Mouse (Mus musculus): ENCODE data around the gene Gm28053.

The Gm28053 gene

DNA sequence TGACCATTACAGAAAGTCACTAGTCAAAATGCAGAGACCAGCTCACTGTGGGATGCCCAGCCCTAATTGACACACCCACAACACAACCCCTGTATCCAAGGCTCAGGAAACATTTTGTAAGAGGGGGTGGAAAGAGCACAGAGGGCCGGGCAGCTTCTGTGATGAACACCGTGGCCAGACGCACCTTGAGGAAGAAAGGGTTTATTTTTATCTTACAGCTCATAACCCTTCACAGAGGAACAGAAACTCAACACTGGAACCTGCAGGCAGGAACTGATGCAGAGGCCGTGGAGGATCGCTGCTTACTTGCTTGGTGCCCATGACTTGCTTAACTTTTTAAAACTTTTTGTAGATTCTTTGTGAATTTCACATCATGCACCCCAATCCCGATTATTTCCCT, 25.4 kb upstream of the Gm28053 start:
- DNase-seq, result no peak

DNA sequence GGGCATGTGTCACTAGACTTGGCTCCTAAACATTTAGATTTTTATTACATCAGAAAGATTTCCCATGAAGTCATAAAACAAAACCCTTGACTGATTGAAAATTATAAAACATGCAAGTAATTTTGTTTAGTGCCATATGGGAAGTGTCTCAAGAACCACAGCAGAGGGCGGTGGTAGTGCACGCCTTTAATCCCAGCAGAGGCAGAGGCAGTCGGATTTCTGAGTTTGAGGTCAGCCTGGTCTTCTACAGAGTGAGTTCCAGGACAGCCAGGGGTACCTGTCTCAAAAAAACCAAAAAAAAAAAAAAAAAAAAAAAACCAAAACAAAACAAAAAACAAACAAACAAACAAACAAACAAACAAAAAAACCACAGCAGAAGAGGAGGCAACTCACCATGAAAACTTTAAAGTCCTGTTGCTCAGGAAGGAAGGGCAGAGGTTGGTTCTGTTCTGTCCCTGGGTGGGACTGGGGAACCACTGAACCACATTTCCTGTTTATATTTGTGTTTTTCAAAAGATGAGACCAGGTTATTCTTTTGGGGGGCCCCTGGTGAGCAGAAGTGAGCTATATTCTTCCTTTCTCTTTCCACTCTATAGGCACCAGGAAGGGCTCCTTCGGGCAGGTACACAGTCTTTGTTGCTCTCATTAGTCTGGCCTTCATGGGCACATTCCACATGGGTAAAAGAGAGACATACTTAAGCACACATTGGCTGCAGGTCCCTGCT, 21.4 kb upstream of the Gm28053 start:
- no peak for DNase-seq

DNA sequence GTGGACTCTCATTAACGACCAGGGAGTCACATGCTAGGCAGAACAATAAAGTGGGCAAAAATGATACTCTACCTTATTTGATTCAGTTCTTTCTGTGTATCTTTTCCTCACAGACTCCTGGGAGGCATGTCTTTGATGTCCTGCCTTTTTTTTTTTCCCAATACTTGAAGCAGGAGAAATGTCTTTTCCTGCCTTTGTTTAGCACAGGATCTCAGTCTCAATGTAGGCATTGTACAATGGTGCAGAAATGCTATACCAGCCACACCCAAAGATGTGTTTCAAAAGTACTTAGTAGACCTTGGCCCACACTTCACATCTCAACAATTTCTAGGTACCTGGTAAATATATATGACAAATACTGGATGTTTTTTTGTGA, 20.9 kb upstream of the Gm28053 start:
- no peak for DNase-seq

DNA sequence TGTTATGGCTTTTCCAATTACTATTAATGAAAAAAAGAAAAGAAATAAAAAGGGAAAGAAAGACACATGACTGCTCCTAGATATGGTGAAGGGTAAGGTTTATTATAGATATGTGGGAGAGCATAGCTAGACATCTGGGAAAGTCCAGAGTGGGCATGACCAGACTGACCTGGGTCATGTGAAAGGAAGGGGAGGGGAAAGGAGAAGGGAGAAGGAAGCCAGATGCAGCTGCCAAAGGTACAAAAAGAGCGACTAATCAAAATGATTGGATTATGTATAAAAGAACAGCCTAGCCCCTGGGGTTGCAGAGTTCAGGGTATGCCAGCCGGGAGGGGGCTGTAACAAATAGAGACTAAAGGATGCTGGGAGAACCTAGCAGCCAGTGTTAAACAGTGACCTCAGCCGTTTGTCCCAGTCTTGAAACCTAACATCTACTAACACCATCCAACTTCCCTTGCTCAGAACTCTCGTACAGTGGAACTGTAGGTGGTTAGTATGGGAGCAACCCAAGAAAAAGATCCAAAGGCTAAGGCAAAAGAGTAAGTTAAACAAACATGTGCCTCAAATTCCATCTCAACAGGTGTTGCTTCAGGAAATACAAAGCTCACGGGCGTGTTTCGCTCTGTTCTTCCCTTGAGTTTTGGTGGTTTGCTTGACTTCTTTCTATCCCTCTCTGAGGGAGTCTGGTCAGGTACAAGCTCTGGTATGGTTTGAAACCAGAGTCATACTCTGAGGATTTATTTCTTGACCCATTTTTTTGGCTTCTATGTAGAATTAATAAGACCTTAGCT, 20.1 kb upstream of the Gm28053 start:
- no peak for DNase-seq

DNA sequence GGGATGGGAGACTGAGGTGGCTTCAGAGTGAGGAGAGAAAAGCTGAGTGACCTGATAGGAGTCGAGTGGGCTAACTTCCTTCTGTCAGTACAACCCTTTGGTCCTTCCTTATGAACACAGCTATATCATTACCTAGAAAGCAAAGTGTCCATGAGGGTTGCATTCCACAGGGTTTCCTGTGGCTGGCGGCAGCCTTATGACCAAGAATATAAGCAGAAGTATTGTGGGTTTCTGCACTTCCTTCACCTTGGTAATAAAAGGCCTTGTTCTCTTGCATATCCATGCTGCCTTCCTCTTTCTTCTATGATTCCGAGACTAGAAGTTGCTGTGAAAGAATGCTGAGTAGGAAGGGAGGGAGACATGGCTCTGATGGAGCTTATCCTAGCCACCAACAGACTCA, 19.5 kb upstream of the Gm28053 start:
- no peak for DNase-seq

DNA sequence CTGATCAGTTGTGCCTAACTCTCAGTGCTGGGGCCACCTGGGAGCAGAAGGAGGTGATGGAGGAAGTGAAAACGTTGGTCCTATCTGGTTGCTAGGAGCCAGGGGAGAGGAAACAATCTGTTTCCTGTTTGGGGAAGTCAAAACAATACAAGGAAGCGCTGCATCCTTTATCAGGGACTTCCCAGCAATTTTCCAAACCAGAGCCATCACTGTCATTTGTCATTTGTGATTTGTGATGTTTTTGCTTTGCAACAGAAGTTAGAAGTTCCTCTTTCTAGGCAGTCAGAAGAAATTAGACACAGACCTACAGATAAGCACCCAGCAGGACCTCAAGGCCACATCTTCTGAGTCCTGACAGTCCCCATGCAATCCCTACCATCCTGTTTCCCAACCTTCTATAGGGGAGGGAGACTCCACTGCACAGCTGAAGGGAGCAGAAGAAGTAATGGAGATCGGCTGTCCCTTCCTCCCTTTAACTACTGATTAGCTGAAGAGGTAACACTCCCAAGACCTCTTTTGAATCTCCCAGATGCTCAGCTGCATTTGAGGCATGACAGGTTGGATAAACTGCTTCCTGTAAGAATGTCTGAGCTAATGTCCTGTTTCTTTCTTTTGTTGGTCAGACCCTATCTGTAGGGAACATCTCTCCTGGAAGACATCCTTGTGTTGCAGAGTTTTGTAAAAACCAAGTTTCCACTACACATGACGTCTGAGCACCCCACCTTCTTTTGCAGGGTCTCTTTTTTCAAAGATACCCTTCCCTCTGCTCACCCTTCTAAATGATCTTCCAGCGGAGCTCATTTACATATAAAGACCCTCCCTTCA, 17.9 kb upstream of the Gm28053 start:
- DNase-seq, result peak in 1 of 2 experiments; percentile 72

DNA sequence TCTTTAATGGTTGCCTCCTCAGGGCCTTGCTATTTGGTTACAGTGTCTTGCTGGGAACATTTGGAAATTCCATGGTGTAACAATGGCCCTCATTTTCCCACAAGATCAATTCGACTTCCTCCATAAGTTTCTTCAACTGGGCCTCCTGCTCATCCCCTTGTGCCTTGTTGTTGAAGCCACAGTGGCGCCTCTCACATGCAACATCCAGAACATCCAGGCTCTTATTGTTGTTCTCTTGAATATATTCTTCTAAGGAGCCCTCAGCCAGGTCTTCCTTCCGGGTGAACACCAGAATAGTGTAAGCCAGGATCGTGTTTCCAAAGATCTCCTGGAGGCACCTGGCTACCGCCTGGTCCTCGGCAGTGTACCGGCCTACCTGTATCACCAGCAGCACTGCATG, 16.3 kb upstream of the Gm28053 start:
- peak in 1 of 2 experiments; percentile 2 for DNase-seq

DNA sequence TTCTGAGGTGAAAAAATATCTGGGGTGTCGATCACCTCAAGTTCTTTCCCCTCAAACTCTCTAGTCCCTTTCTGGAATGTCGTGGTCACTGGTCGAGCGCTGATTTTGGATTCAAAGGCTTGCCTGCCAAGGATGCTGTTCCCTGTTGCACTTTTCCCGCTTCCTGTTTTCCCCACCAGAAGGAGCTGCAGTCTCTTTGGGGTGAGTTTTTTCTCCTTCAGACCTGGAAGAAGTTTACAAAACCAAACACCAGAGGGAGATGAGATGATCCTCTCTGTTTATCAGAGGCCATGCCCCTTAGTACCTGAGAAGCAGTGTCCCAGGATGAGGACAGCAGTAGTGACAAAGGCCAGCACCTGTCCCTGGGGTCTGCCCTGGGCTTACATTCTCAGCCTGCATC, 15.8 kb upstream of the Gm28053 start:
- DNase-seq, result no peak

DNA sequence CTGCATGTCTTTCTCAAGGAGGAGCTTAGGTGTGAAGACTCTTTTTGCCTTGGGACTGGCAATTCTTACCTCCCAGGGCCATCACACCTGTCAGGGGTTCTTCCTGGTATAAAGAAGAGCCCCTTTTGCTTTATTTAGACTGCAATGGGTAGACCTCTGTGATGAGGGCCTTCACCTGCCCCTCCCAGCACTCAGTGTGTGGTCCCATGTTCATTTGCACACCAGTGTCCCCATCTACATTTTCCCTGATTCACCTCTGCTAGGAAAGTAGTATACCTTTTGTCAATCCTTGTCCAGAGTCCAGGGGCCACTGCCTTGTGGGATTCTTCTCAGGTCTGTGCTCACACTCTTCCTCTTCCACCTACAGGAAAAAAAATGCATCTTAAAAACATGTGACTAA, 14.3 kb upstream of the Gm28053 start:
- DNase-seq, result no peak

DNA sequence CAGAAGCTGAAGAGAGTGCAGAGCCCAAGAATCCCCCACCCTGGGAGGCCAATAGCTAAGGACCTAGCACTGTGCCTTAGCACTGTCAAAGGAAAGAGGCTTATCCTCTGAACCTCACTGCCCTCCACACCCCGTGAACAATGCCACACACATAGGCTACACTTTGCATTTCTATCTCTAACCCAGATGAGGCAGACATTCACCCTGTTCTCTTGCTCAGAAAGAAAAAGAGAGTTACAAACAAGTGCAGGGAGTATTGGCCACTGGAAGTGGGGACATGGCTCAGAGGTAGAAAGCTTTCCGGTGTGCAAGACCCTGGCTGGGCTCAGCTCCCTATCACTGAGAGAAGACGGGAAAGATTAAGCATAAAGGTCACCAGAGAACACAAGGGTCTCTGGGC, 12.3 kb upstream of the Gm28053 start:
- DNase-seq, result peak in 1 of 2 experiments; percentile 5

DNA sequence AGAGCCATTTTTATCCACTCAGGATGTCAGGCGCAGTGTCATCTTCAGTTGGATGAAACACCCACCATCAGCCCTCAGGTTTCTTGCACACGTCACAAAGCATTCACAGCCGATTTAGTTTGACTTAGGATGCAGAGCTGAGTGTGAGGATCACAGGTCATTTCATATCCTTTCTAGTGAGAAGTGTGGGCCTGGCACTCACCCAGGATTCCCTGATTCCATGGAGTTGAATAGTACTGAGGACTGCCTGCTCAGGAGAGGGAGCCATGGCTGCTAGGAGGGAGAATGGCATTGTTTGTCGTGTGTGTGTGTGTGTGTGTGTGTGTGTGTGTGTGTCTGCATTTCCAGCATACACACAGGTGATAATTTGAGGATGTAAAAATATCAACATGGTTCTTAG, 1.9 kb downstream of the Gm28053 start:
- no peak for DNase-seq

DNA sequence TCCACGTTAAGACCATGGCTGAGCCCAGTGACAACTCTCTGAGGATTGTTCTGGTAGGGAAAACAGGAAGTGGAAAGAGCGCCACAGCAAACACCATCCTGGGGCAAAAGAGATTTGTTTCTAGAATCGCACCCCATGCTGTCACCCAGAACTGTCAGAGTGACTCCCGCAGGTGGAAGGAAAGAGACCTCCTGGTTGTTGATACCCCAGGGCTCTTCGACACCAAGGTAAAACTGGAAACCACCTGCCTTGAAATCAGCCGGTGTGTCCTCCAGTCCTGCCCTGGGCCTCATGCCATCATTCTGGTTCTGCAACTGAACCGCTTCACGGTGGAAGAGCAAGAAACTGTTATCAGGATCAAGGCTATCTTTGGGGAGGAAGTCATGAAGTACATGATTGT, 5.1 kb downstream of the Gm28053 start:
- no peak for DNase-seq

DNA sequence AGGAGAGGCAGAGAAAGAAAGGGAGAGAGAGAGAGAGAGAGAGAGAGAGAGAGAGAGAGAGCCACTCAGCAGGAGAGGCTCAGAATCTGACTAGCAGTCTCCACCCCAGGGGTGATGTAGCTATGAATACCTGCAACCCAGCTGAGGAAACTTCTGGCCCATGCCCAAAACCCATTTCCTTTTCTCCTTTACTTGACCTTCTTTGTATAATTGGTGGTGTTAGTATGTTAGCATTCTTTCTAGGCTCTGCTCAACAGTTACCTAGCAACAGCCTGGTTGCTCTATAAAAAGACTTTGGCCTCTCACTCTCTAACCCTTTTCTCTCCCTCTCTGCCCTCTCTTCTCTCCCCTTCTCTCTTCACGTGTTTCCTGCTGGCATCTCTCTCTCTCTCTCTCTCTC, 7.1 kb downstream of the Gm28053 start:
- DNase-seq, result peak; percentile 88 to 97

DNA sequence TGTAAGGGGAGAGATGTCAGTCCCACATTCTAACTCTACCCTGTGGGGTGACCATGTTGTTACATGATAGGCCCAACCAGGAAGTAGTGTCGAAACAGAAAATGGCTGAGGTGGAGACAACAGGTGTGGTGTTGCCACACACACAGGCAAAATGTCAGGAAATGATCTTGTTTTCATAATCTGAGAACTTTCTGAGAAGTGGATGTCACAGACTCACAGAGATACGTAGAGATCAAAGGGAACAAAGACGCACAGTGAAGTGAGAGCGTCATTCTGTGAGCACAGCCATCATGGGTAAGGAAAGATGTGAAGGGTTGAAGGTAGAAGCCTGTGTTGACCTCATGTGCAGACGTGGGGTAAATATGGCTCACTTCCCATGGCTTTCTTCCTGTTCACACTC, 9.4 kb downstream of the Gm28053 start:
- DNase-seq, result no peak

DNA sequence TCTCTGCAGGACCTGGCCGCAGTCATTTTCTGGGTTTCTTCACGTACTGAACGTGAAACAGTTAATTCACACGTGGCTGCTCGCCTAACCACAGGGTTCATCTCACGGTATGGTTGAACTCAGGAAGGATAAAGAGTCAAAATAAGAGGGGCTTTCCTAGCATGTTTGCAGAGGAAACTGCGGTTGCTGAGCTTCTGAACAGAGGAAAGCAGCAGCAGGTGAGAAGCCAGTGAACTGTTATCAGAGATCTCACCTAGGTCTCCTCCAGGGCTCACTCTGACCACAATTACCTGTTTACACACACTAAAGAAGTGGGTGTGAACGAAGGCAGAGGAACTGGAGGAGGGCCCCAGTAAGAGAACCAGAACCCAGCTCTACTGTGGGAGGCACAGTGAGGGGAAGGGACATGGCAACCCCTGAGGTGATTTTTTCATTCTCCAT, 14.5 kb downstream of the Gm28053 start:
- DNase-seq, result no peak

DNA sequence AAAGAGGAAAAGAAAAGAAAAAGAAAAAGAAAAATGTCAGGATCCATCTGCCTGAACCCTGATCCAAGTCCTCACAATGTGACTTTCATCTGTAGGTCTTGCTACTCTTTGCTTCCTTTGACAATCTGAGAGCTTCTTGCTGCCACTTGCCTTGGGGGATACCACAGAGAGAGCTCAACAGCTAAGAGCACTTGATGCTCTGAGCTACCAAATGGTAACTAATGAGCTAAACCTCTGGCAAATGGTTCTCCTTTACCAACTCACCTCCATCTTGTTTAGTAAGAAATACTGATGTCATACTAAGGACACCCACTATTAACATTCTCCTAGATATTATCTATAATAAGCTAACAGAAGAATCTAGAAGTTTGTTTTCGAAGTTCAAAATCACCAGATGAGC, 15.3 kb downstream of the Gm28053 start:
- no peak for DNase-seq

DNA sequence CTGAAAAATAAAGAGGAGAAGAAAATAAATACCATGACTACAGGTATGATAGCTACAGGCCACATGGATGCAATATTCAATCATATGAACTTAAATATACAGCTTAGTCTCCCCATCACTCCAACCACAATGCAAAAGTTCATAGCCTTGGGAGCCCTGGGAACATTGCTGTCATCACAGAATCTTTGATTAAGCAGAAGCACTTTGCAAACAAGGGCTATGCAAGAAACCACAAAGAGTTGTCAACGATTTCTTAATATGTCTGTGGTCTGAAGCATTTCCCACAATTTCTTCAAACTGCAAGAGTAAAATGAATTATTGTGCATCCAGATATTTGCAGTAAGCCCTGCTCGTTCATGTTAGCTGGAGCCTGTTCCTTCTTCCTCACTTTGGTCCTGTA, 18.6 kb downstream of the Gm28053 start:
- DNase-seq, result no peak

DNA sequence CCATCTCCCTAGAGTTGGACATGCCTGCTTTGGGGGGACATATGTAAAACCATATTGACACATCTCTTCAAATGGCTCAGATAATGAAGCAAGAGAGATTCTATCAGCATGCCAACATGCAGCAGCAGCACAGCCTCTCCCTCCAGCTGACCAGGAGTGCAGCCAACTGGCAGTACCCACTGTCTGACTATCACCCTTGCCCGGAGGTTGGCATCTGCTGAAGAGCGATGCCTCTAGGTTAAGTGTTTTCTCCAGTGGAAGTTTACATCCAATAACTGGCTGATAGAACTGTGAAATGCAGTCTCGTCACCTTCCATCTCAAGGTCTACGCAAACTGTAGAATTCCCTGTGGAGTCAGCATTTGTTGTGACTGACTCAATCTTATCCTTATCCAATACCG, 19.3 kb downstream of the Gm28053 start:
- DNase-seq, result peak in 1 of 2 experiments; percentile 32

DNA sequence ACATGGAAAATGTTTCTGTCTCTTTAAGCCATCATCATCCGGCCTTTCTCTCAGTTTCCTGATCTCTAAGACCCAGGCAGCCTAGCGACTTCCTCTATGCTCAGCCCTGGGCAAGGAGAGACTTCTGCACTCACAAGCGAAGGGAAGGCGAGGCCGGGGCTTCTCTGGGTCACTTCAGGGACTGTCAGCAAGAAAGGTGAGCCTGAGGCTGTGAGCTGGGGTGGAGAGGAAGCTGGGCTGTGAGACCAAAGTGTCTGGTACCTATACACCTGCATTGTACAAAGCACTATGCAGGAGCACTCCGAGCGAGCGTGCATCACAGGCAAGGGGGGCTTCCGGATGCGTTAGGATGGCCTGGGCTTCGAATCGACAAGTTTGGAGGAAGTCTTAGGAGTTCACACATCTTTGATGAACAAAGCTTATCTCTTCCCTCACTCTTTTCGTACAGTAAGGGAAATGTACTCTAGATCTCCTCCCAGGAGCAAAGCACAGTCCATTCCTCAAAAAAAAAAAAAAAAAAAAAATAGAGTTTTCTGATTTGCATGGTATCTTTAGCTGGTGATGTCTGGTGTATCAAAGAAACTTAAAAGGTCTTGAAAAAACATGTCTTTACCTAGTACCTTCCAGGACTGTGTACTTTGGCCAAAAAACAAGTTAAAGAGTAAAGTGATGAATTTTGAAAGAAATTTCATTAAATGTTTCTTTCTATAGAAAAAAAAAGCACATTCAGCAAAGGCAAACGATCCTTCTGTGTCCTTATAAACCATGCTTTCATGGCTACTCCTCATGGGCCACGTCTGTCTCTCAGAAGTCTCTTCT, 20.8 kb downstream of the Gm28053 start, which contains the start of gene Gimap1:
Gene Gimap1 (plus strand): TSS at position 94 of the 819 bp plus-strand sequence.
- peak; percentile 57 to 67 for DNase-seq

DNA sequence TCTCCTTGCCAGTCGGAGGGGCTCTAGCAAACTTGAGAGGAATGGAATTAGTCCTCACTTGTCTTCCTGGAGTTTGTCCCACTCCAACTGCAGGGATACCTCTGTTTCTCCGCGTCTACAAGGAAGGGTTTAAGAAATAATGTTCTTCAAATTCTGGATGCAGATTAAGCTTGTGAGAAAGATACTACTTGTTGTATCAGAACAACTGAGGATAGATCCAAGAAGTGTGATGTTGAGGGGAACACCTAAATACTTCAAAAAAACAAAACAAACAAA, 21.3 kb downstream of the Gm28053 start:
- no peak for DNase-seq

DNA sequence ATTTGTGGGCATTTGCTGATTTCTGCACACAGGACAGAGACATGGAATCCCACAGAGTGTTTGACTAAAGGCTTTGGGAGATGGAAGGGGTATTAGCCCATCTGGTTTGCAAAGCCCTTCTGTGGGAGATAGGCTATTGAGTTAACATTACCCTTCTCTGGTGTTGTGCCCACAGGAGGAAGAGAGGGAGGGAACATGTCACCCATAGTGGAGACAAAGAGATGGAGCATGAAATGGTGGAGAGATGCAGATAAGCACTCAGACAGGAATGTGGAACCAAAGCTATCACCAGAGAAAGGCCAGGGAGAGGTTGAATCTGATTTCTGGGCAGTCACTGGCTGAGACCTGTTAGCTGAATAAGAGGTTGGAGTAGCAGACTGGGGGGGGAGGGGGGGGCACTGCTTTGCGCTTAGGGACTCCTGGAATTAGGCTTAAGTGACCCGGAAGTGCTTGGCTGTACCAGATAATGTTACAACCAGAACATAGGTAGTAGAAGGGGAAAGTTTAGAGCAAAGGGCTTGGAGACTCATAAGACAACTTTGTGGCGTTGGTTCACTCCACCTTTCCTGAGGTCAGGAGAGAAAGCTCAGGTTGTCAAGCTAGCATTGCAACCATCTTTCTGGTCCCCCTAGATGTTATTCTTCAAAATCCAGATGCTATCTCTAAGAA, 22.2 kb downstream of the Gm28053 start:
- DNase-seq, result no peak

DNA sequence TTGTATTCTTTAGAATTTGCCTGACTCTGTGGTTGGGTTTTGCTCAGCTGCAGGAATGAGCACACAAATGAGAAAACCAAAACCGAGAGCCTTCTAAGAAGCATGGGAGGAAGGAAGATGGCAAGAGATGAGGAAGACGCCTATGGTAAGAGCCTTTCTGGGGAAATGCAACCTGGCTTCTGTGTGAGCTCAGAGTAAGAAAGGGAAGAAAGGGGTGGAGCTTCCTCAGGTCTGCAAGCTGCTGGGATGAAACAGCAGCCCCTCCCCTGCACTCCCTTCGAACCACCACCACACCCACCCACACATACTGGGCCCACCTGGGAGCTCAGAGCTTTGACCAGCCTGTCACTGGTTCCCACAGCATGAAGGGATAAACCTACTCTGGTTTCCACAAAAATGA, 22.9 kb downstream of the Gm28053 start:
- peak in 1 of 2 experiments; percentile 32 for DNase-seq
